Mouse (Mus musculus) hindbrain, embryonic 12.5 days (tissue): Measurements from ENCODE around the gene Cfap70. TPM values are rescaled to one million over a fixed set of nuclear protein-coding genes. Genes with fewer than 3 reads are reported as not detected.

Experiments
- ATAC-seq: fragments of 200-750 bp; cut with Nextera tagmentation; 2 replicates; pipeline ENCODE4 v1.8.0; 2017; ENCODE audit warnings: moderate TSS enrichment; ENCODE audit not compliant: low FRiP score
- H3K27ac ChIP-seq: fragments of 300-500 bp; sonication (generic); 2 replicates; pipeline ENCODE4 v1.5.1; 2016; ENCODE audit warnings: mild to moderate bottlenecking
- H3K27me3 ChIP-seq: fragments of 300-500 bp; sonication (generic); 2 replicates; pipeline ENCODE4 v1.6.1; 2016; ENCODE audit warnings: mild to moderate bottlenecking
- H3K36me3 ChIP-seq: fragments of 300-500 bp; sonication (generic); 2 replicates; pipeline ENCODE4 v1.6.1; 2016; ENCODE audit warnings: mild to moderate bottlenecking
- H3K4me1 ChIP-seq: fragments of 300-500 bp; sonication (generic); 2 replicates; pipeline ENCODE4 v1.6.1; 2016
- H3K4me2 ChIP-seq: fragments of 300-500 bp; sonication (generic); replicated peaks from 2 replicates; pipeline ENCODE4 v1.6.1; 2016; ENCODE audit warnings: mild to moderate bottlenecking
- H3K4me3 ChIP-seq: fragments of 300-500 bp; sonication (generic); 2 replicates; pipeline ENCODE4 v1.5.1; 2016; ENCODE audit warnings: mild to moderate bottlenecking
- H3K9ac ChIP-seq: fragments of 300-500 bp; sonication (generic); 2 replicates; pipeline ENCODE4 v1.6.1; 2016; ENCODE audit warnings: mild to moderate bottlenecking, moderate library complexity
- H3K9me3 ChIP-seq: fragments of 300-500 bp; sonication (generic); replicated peaks from 2 replicates; pipeline ENCODE4 v1.6.1; 2016; ENCODE audit warnings: mild to moderate bottlenecking
- WGBS: fragments of 180-500 bp; shearing (Covaris S2); methylation state at CpG from one replicate; pipeline ENCODE4 v1.1.7; 2016; 5-methylcytosine and 5-hydroxymethylcytosine counted together
- polyA plus RNA-seq: library from polyadenylated mRNA; unstranded; fragments of >200 nt; fragmentation: Nextera tagmentation; extraction: Ambion mirVana; gene quantifications from 2 replicates; pipeline ENCODE4 v1.2.1, GENCODE M21; 2016

The Cfap70 gene
- polyA plus RNA-seq, 1 experiment from 2014 or later: 2.3 TPM

DNA sequence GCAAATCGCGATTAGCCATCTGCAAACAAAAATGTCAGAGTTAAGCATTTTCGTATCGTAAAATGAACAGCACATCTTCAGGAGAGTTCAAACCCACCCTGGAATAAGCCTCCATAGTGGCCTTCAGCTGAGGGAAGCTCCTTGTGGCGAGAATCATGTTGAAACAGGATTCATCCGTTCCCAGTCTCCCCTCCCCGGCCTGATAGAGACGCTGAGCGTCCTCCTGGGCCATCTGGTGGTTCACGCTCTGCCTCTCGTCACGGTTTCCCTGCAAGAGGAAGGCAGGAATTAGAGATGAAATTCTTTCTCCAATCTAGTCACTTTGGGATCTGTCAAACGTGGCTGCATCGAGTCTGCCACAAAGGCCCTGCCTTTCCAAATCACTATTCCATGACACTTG lies 8.2 kb upstream of the Cfap70 start:
- H3K4me2 ChIP-seq: no peak overlapping the region
- H3K4me1 ChIP-seq: no peaks in the 10 kb centered on the region
- H3K27ac ChIP-seq: no peak overlapping the region
- H3K9me3 ChIP-seq: no peaks in the 10 kb centered on the region
- no peak overlapping the region for H3K4me3 ChIP-seq
- no peak for ATAC-seq
- H3K36me3 ChIP-seq: peaks cover 10% of the 10 kb centered on the region; the same call in 1 of the 2 replicates
- WGBS: 82% methylated on average over 14 of the region's 14 CpGs
- no peak overlapping the region for H3K9ac ChIP-seq
- no peaks in the 10 kb centered on the region for H3K27me3 ChIP-seq

DNA sequence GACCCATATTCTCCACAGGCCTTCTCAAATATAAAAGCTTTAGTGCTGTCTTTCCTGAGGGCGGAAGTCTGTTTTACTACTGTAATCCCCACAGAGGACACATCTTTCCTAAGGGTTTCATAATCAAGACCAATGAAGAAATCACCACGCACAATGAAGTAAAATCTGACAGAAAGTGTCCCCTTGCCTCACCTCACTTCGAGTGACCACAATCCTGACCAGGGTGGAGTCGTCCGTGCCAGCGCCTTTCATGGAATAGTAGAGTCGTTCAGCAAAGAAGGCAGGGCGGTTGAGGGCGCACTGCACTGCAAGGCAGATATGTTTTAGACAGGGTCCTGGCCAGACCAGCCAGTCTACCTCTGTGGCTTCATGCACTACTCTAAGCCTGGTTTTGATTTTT lies 6.4 kb upstream of the Cfap70 start:
- H3K9ac ChIP-seq: no peak overlapping the region
- H3K36me3 ChIP-seq: 0 out of 2 replicates have a peak, but pooled peaks cover 4% of the 10 kb centered on the region
- no peaks in the 10 kb centered on the region for H3K4me1 ChIP-seq
- H3K4me2 ChIP-seq: no peak overlapping the region
- ATAC-seq: no peak
- H3K9me3 ChIP-seq: no peaks in the 10 kb centered on the region
- WGBS: 94% methylated on average over 9 of the region's 9 CpGs
- H3K4me3 ChIP-seq: no peak overlapping the region
- H3K27me3 ChIP-seq: no peaks in the 10 kb centered on the region
- H3K27ac ChIP-seq: no peak overlapping the region

DNA sequence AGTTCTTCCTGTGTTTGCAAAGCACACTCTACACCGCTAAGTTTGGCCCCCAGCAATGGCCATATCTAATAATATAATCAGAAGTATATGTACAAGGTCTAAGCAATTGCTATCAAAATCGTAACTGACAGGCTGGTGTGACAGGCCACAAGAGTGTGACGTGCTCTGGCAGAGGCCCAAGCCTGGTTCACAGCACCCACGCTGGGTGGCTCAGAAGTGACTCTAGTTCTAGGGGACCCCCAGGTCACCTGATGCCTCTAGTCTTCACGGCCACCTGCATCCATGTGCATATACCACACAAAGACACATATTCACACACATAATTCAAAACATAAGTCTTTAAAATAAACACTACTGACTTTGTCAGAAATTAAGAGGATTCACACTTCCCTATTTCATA lies 903 bp upstream of the Cfap70 start:
- H3K4me3 ChIP-seq: no peak overlapping the region
- no peaks in the 10 kb centered on the region for H3K27me3 ChIP-seq
- no peak overlapping the region for H3K4me2 ChIP-seq
- no peak overlapping the region for H3K9ac ChIP-seq
- ATAC-seq: no peak
- peaks cover 5% of the 10 kb centered on the region; the same call in 1 of the 2 replicates for H3K4me1 ChIP-seq
- no peak overlapping the region for H3K27ac ChIP-seq
- no peaks in the 10 kb centered on the region for H3K36me3 ChIP-seq
- no peaks in the 10 kb centered on the region for H3K9me3 ChIP-seq
- WGBS: 91% methylated on average over 5 of the region's 5 CpGs

DNA sequence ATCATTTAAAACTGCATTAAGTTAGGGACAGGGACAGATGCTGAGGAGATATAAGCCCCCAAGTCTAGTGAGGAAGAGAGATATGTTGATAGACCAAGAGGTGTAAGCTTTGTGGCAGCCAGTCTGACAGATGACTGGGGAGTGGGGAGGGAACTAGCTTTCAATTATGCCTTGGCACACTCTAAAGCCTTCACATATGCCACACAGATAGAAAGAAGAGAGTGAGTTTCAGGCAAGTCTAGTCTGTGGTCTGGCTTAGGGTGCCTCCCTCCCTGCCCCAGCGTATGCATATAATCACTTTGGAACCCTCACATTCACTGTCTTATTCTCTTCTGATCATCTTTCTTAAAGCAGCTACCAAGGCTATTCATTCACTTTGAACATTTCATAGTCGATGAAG lies 724 bp downstream of the Cfap70 start:
- no peaks in the 10 kb centered on the region for H3K36me3 ChIP-seq
- H3K9me3 ChIP-seq: no peaks in the 10 kb centered on the region
- peak overlapping the region; percentile 58 for H3K4me2 ChIP-seq
- no peak for ATAC-seq
- 24% methylated on average over 2 of the region's 2 CpGs for WGBS
- H3K9ac ChIP-seq: peak overlapping the region; percentile 37; the same call in 1 of the 2 replicates
- H3K27me3 ChIP-seq: no peaks in the 10 kb centered on the region
- no peak overlapping the region for H3K27ac ChIP-seq
- peaks cover 5% of the 10 kb centered on the region; the same call in 1 of the 2 replicates for H3K4me1 ChIP-seq
- peak overlapping the region; percentile 34 for H3K4me3 ChIP-seq

DNA sequence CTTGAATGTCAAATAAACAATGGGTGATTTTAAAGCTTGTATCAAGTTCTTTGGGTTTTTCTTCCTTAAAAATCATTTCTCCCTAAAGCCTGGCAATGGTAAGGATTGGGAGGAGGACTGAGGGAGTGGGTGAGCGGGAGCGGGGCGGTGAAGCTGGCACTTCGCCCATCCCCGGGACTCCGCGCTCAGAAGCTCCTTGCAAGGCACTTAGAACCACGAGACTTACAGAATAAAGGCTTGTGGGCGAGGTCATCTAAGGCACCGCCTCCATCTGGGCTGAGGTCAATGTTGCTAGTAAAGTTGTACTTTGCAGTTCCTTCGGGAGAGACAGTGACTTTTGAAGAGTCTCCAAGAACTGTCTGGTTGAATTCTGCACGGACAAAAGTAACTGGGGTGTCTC lies 4.8 kb downstream of the Cfap70 start:
- Histone ChIP-seq H3K4me1 (peaks cover 5% of the 10 kb centered on the region; the same call in 1 of the 2 replicates), H3K9me3 (peaks cover 2% of the 10 kb centered on the region; the same call in 1 of the 2 replicates), H3K9ac (no peak overlapping the region), H3K4me2 (no peak overlapping the region), H3K27ac (no peak overlapping the region), H3K4me3 (no peak overlapping the region), H3K36me3 (no peaks in the 10 kb centered on the region), H3K27me3 (no peaks in the 10 kb centered on the region)
- 66% methylated on average over 12 of the region's 12 CpGs for WGBS
- ATAC-seq: no peak

DNA sequence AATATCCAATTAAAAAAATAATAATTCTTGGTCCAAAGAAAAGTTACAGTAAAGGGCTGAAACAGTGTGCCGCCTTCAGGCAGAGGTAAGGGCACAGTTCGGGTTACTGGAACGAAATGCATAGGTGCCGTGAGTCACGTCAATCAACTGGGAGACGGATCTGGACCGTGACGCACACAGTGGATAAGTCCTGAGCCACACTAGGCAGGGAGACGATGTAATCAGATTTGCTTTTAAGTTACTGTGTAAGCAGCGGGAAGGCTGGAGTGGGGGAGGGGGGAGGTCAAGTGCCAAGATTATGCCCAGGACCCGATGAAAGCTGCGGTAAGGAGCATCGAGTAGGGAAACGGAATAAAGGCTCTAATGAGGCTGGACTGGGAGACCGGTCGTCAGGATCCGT lies 9.8 kb downstream of the Cfap70 start:
- WGBS: 71% methylated on average over 17 of the region's 17 CpGs
- Histone ChIP-seq H3K4me2 (no peak overlapping the region), H3K27ac (no peak overlapping the region), H3K4me1 (no peaks in the 10 kb centered on the region), H3K27me3 (no peaks in the 10 kb centered on the region), H3K9ac (no peak overlapping the region), H3K4me3 (no peak overlapping the region), H3K36me3 (no peaks in the 10 kb centered on the region), H3K9me3 (peaks cover 2% of the 10 kb centered on the region; the same call in 1 of the 2 replicates)
- ATAC-seq: no peak

DNA sequence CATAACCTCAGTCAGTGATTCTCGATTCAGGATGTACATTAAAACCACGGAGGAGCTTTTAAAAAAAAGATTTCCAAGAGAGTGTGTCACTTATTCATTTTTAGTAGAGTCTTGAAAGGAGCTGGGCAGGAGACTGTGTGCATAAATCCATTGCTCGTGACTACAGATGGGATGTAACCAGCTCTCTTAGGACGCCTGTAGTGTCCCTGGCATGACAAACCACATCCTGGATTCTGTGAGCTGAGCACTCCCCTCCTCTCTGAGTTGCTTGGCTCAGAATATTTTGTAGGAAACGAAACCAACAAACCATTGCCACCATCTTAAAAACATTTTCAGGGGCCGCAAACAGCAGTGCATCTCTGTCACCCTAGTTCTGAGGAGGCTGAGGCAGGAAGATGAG lies 15.1 kb downstream of the Cfap70 start:
- Histone ChIP-seq H3K27me3 (no peaks in the 10 kb centered on the region), H3K27ac (no peak overlapping the region), H3K4me1 (no peaks in the 10 kb centered on the region), H3K9me3 (no peaks in the 10 kb centered on the region), H3K9ac (no peak overlapping the region), H3K4me2 (no peak overlapping the region), H3K36me3 (no peaks in the 10 kb centered on the region), H3K4me3 (no peak overlapping the region)
- WGBS: 79% methylated on average over 6 of the region's 6 CpGs
- ATAC-seq: no peak

DNA sequence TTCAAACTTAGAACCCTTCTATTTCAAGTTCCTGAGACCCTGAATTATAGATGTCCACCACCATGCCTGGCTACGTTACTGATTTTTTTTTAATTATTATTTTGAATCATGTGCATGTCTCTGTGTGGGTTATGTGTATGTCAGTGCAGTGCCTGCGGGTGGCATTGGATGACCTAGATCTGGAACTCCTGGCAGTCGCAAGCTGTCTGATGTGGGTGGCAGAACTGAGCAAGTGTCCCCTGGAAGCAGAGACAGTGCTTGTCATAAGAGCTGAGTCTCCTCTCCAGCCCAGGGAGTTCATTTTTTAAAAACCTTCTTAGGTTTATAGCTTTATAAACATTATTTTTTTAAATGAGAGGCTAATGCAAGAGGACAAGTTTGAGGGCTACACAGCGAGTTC lies 19.6 kb downstream of the Cfap70 start:
- no peak for ATAC-seq
- WGBS: 83% methylated on average over 4 of the region's 4 CpGs
- Histone ChIP-seq H3K4me1 (no peaks in the 10 kb centered on the region), H3K27me3 (no peaks in the 10 kb centered on the region), H3K36me3 (no peaks in the 10 kb centered on the region), H3K9ac (no peak overlapping the region), H3K9me3 (no peaks in the 10 kb centered on the region), H3K4me3 (no peak overlapping the region), H3K4me2 (no peak overlapping the region), H3K27ac (no peak overlapping the region)

DNA sequence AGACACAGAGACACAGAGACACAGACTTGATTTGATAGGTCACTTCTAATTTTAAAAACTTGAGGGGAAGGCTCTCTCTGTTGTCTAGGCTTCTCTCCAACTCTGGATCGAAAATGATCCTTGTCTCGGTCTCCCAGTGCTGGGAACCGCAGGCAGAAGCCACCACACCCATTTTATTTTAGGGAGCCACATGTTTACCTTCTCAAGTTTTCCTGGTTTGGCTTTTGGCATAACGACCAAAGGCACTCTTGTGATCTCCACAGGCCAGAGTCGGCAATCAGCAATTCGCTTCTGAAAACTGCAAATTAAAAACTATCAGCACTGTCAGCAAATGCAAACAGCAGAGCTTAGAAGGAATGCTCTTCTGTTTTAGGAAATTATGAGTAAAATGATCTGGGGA lies 20.3 kb downstream of the Cfap70 start:
- 80% methylated on average over 6 of the region's 6 CpGs for WGBS
- Histone ChIP-seq H3K4me3 (no peak overlapping the region), H3K9me3 (no peaks in the 10 kb centered on the region), H3K9ac (no peak overlapping the region), H3K27ac (no peak overlapping the region), H3K4me2 (no peak overlapping the region), H3K27me3 (no peaks in the 10 kb centered on the region), H3K4me1 (no peaks in the 10 kb centered on the region), H3K36me3 (no peaks in the 10 kb centered on the region)
- no peak for ATAC-seq

DNA sequence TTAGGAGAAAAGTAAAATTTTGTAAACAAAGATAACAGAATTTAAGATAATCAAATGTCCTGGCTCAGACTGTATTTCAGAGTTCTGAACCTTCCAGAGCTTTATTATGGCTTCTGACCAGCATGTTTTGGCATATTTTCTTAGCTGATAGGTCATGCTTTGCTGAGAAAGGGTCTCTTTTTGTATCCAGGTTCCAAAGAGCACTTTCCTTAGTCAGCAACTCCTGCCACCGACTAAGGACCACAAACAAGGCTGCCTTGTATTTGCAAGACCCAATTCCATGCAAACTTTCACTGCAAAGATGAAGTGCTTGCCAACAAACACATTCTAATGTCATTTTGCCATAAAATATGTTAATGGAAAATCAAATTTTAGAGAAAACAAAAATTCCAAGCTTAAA lies 22.2 kb downstream of the Cfap70 start:
- no peak overlapping the region for H3K9ac ChIP-seq
- H3K36me3 ChIP-seq: no peaks in the 10 kb centered on the region
- H3K4me3 ChIP-seq: no peak overlapping the region
- no peak overlapping the region for H3K27ac ChIP-seq
- no peaks in the 10 kb centered on the region for H3K27me3 ChIP-seq
- no peaks in the 10 kb centered on the region for H3K4me1 ChIP-seq
- no peak for ATAC-seq
- H3K4me2 ChIP-seq: no peak overlapping the region
- no peaks in the 10 kb centered on the region for H3K9me3 ChIP-seq
- 38% methylated on average over 1 of the region's 1 CpGs for WGBS

DNA sequence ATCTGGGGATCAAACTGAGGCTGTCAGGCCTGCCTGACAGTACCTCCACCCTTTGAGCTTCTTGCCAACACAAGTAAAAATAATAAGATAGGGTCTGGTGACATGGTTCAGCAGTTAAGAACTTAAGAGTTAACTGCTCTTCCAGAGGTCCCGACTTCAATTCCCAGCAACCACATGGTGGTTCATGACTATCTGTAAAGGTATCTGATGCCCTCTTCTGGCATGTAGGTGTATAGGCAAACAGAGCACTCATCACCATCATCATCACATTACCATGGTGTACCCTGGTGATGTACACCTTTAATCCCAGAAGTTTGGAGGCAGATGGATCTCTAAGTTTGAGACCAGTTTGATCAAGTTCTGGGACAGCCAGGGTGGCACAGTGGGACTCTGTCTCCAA lies 23.4 kb downstream of the Cfap70 start:
- ATAC-seq: no peak
- Histone ChIP-seq H3K4me1 (no peaks in the 10 kb centered on the region), H3K36me3 (no peaks in the 10 kb centered on the region), H3K9ac (no peak overlapping the region), H3K9me3 (no peaks in the 10 kb centered on the region), H3K4me3 (no peak overlapping the region), H3K27ac (no peak overlapping the region), H3K4me2 (no peak overlapping the region), H3K27me3 (no peaks in the 10 kb centered on the region)
- WGBS: 39% methylated on average over 1 of the region's 1 CpGs

DNA sequence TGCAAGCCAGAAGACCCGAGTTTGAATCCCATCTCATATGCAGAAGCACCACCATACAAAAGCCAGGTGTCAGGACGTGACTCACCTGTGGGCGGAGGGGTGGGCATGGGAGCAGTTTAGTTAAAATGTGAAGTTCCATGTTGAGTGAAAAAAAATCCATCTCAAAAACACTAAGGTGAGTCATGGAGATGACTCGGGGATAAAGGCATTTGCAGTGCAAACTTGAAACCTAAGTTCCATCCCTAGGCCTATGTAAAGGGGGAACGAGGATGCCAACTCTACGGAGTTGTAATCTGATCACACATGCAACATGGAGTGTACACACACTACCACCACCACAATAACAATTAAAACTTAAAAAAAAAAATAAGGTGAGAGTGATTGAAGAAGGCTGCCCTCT lies 29.0 kb downstream of the Cfap70 start:
- no peak overlapping the region for H3K9ac ChIP-seq
- no peak for ATAC-seq
- H3K27me3 ChIP-seq: no peaks in the 10 kb centered on the region
- no peak overlapping the region for H3K4me3 ChIP-seq
- no peak overlapping the region for H3K4me2 ChIP-seq
- H3K9me3 ChIP-seq: no peaks in the 10 kb centered on the region
- H3K36me3 ChIP-seq: no peaks in the 10 kb centered on the region
- no peak overlapping the region for H3K27ac ChIP-seq
- 94% methylated on average over 6 of the region's 6 CpGs for WGBS
- H3K4me1 ChIP-seq: no peaks in the 10 kb centered on the region

DNA sequence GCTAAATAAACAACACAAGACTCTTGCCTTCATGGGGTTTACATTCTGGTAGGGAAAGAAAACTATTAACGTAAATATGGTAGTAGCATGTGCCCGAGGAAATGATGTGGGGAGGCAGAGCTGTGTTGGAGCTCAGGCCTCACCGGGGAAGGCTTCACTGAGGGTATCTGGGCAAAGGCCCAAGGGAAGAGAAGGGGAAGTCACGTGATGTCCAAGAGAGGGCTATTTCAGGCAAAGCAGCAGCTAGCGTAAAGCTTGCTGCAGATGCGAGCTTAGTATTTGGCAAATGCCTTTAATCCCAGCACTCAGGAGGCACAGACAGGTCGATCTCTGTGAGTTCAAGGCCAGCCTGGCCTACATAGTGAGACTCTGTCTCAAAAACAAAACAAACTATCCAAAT lies 29.8 kb downstream of the Cfap70 start:
- Histone ChIP-seq H3K4me3 (no peak overlapping the region), H3K9ac (no peak overlapping the region), H3K27ac (no peak overlapping the region), H3K4me2 (no peak overlapping the region), H3K36me3 (no peaks in the 10 kb centered on the region), H3K27me3 (no peaks in the 10 kb centered on the region), H3K4me1 (no peaks in the 10 kb centered on the region), H3K9me3 (no peaks in the 10 kb centered on the region)
- ATAC-seq: no peak
- 79% methylated on average over 7 of the region's 7 CpGs for WGBS
